Mouse (Mus musculus) lung, postnatal 4 days (tissue): ENCODE results near the gene Gm1123.

Experiments used
- DNase-seq, 2 experiments: peaks; one replicate each; pipeline ENCODE4 v3.0.0; 2021

Gm1123 gene

GRCm38 (mm10) chr9:99035575-99035974 lies at the start of gene Gm1123:
TSS of gene Gm1123 (minus strand) at chr9:99035715.
- no peak for DNase-seq

GRCm38 (mm10) chr9:99081718-99082117 lies 46.2 kb upstream of the Gm1123 start:
- no peak for DNase-seq

GRCm38 (mm10) chr9:99081308-99081707 lies 45.8 kb upstream of the Gm1123 start:
- no peak for DNase-seq

GRCm38 (mm10) chr9:99080657-99081056 lies 45.1 kb upstream of the Gm1123 start:
- DNase-seq: no peak

- no peak for DNase-seq
These were observed 38.9 kb upstream of the Gm1123 start for GRCm38 (mm10) chr9:99074462-99074861.

- DNase-seq: peak in 1 of 2 experiments; percentile 8
These were observed 37.0 kb upstream of the Gm1123 start for GRCm38 (mm10) chr9:99072538-99072937.

- no peak for DNase-seq
These were observed 29.8 kb upstream of the Gm1123 start for GRCm38 (mm10) chr9:99065311-99065710.

- no peak for DNase-seq
These were observed 28.7 kb upstream of the Gm1123 start for GRCm38 (mm10) chr9:99064216-99064615.

- peak; percentile 75 to 82 for DNase-seq
These were observed 27.0 kb upstream of the Gm1123 start for GRCm38 (mm10) chr9:99062544-99062943.

- no peak for DNase-seq
These were observed 22.2 kb upstream of the Gm1123 start for GRCm38 (mm10) chr9:99057751-99058150.

- no peak for DNase-seq
These were observed 14.2 kb upstream of the Gm1123 start for GRCm38 (mm10) chr9:99049760-99050159.

GRCm38 (mm10) chr9:99048724-99049250 lies 13.3 kb upstream of the Gm1123 start:
- peak; percentile 57 to 65 for DNase-seq

- no peak for DNase-seq
These were observed 9.2 kb upstream of the Gm1123 start for GRCm38 (mm10) chr9:99044761-99045160.

- no peak for DNase-seq
These were observed 7.1 kb upstream of the Gm1123 start for GRCm38 (mm10) chr9:99042641-99043040.

- no peak for DNase-seq
These were observed 6.5 kb upstream of the Gm1123 start for GRCm38 (mm10) chr9:99041994-99042393.

GRCm38 (mm10) chr9:99034111-99034510 lies 1.4 kb downstream of the Gm1123 start:
- no peak for DNase-seq

- no peak for DNase-seq
These were observed 3.5 kb downstream of the Gm1123 start for GRCm38 (mm10) chr9:99032031-99032430.

GRCm38 (mm10) chr9:99021751-99022150 lies 13.8 kb downstream of the Gm1123 start:
- no peak for DNase-seq

- DNase-seq: no peak
These were observed 14.3 kb downstream of the Gm1123 start for GRCm38 (mm10) chr9:99021166-99021565.

- DNase-seq: no peak
These were observed 17.8 kb downstream of the Gm1123 start for GRCm38 (mm10) chr9:99017679-99018078.

- DNase-seq: no peak
These were observed 18.8 kb downstream of the Gm1123 start for GRCm38 (mm10) chr9:99016759-99017158.

GRCm38 (mm10) chr9:99016301-99016700 lies 19.2 kb downstream of the Gm1123 start:
- DNase-seq: no peak

GRCm38 (mm10) chr9:99009898-99010199 lies 25.7 kb downstream of the Gm1123 start:
- DNase-seq: no peak

GRCm38 (mm10) chr9:99009069-99009897 lies 26.2 kb downstream of the Gm1123 start:
- no peak for DNase-seq

GRCm38 (mm10) chr9:99001326-99001725 lies 34.2 kb downstream of the Gm1123 start:
- DNase-seq: no peak
